Mouse (Mus musculus) induced T-regulatory cell, adult 2 months (primary cell): ENCODE results near the gene Lyar.
A peak's percentile ranks its signal among the peaks of the same experiment; 100 is the strongest.

ENCODE experiments used
- DNase-seq: peaks from one replicate; pipeline ENCODE4 v3.0.0-alpha.2; 2012; ENCODE audit warnings: low read depth

Lyar gene

DNA sequence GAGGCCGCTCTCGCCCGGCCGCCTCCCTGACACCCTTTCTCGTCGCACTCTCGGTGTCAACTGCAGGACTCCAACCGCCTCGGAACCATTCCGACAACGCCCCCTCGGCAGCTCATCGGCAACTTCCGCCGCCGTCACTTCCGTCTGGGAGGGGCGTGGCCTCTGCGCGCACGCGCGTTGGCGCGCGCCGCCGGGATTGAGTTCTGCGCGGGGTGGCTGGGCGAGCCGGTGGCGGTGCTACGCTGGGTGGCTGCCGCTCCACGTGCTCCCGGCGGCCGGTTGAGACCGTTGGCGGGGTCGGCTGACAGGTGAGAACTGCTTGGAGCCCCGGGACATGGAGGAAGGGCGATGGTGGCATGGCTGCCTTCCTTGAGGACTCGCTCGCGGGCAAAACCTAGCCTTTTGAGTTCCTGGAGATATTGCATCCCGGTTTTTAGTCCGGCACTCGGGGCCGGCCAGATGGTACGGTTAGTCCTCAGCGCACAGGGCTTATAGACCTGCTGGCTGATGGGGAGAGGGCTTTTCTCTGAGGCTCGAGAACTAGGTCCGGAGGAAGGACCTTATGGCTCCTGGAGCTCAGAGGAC is at the start of gene Lyar, which contains the start of gene Zbtb49:
Lyar (plus strand) TSS at position 143 of the 585 bp plus-strand sequence.
Zbtb49 (minus strand) TSS at position 130 of the 585 bp plus-strand sequence.
- peak; percentile 96 for DNase-seq

DNA sequence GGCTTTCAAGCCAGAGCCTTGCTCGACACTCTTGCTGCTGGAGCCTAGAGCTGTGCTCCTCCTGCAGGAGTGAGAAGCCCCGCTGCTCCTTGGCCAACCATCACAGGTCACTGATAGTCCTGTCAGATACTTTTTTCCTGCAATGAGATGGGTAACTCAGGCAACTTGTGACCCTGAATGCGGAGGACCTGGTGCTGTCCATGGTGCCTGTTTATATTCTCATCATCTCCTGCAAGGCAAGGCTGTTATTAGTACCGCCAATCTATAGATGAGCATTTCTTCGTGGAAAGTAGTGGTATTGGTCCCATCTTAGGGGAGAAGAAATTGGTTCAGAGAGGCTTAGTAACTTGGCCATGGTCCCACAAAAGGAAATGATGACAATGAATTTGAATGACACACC is 46.5 kb upstream of the Lyar start:
- no peak for DNase-seq

DNA sequence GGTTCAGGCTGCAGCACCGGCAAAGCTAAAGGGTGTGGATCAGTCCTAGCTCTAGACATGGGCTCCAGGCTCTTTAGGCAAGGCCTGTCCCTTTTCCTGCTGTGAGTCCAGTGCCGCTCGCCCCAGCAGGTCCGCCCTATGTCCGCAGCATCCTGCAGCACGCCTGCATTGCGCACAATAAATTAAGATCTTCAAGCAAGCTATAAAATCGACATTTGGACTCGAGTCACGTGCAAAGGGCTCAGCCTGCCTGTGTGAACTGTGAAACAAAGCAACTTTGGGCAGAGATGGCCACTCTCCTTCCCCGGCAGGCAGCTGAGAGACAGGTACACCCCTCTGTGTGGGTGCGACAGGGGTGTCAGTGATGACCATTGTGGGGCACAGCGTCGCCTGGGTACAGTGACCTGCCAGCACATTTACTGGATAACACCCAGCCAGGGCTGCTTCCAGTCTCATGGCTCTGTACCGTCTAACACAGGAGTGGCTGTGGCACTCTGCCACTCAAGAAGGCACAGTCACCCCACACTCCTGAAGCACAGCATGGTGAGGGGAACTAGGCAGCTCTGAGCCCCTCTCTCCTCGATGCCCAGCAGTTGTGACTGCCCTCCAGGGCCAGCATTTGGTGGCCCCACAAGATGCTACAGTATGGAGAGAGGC is 45.9 kb upstream of the Lyar start:
- no peak for DNase-seq

DNA sequence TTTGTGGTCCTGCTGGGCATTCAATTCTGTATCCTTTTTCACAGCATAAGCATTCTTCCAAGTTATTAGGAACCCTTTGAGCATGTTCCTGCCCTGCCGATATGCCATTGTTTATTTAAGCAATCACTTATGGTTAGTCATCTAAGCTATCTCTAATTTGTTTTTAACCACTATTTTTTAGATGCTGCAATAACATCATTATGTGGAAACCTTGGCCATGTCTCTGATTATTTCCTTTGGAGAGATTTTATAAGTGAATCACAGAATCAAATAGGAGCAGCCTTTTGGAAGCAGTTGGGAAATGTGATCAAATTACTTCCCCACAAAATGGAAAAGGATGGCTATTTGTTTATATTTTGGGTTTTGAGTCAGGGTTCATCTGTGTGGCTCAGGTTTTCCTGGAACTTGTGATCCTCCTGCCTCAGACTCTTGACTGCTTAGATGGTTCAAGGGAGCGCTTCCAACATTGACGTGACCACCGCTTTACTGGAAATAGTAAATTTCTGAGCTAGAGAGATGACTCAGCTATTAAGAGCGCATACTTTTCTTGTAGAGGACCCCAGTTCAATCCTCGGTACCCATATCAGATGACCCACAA is 35.5 kb upstream of the Lyar start:
- DNase-seq = no peak

DNA sequence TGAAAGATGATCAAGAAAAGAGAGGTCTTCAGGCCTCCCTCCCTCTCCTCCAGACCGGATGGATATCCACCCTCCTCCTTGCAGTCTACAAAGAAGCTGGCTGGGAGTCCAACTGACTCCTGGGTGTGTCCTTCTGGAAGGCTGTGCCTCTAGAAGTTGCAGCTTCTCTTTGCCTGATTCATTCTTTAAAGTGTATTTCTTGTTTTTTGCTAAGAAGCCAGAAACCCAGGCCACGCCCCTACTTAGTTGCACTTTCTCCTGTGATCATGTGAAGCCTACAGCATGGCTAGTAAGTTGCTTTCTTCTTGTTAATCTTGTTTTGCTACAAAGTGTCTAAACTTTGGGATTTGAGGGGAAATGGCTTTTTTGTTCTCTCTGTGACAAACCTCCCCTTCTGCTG is 33.3 kb upstream of the Lyar start:
- no peak for DNase-seq

DNA sequence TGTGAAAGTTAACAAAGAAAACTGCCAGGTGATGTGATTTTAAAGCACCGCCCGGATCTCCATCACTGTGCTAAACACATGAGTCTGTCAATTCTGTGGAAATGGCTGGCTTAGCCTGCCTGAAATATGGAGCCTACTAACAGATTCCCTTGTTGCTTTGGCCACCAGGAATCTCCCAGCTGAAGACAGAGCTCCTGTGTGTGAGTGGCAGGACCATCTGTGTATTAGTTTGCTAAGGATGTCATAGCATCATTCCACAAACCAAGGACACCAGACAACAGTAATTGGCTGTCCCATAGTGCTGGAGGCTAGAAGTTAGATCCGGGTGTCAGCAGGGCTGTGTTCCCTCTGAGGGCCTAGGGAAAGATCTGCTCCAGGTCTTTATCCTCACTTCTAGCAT is 29.4 kb upstream of the Lyar start:
- no peak for DNase-seq

DNA sequence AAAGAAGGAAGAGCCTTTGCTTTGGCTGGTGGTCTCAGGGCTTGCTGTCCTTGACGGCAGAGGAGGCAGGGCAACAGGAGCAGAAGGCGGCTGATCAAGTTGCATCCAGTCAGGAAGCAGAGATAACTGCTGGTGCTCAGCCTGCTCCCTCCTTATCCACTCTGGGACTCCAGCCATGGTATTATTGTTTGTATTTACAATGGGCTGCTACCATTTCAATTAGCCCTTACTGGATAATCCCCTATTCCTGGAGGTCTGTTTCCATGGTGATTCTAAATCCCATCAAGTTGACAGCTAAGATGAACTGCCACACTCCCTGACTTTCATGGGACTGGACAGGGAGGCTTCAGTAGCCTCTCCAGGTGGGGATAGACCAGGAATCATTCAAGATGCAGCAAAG is 25.3 kb upstream of the Lyar start:
- DNase-seq = no peak

DNA sequence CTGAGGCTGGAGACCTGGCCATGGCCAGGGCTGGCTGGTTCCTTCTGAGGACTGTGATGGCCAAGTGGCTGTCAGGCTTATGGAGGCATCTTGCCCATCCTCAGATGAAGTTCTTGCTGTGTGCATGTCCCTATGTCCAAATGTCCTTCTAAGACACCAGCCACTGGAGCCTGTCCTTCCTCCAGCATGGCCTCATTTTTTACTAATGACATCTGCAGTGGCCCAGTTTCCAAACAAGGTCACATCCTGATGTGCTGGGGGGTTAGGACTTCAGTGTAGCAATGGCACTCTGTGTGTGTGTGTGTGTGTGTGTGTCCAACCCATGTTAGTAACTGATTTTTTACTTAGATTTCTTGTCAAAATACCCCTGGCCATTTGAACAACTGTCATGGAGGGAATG is 24.3 kb upstream of the Lyar start:
- no peak for DNase-seq

DNA sequence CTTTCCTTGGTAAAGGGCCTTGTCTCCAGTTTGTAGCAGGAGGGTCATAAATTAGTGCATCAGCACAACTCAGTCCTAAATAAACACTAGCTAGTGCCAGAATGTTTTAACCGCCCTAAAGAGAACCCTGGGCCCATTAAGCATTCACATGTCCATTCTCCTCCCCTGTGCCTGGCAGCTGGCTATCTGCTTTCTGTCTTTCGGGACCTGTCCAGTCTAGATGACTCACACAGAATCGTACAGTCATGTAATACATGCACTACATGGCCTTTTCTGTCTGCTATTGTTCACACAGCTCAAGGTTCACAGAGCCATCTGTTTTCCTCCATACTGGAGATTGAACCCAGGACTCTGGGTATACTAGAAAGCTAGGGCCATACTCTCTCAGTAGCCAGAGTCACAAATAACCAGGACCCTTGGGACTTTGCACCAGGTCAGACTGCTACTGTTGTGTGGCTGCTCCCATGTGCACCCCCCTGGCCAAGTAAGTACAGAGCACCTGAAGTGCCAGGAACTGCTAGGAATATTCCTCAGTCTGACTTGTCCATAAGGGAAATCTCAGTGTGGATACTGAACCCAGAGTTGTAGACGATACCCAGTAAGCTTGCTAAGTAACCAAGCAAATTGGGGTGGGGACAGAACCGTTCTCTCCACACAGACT is 23.3 kb upstream of the Lyar start:
- no peak for DNase-seq

DNA sequence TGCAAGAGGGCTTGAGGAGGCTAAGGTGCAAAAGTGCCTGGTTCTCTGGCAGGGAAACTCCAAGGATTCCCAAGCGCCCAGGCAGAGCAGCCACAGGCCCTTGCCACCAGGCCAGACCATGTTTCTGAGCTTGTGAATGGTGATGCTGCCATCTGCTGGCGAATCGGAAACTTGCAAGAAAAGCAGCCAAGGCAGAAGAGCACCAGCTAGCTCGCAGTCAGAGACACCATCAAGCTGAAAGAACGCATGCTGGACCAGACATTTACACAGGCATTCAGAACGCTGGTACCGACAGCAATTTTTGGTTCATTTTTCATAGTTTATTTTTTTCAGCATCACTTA is 22.8 kb upstream of the Lyar start:
- DNase-seq = peak; percentile 80

DNA sequence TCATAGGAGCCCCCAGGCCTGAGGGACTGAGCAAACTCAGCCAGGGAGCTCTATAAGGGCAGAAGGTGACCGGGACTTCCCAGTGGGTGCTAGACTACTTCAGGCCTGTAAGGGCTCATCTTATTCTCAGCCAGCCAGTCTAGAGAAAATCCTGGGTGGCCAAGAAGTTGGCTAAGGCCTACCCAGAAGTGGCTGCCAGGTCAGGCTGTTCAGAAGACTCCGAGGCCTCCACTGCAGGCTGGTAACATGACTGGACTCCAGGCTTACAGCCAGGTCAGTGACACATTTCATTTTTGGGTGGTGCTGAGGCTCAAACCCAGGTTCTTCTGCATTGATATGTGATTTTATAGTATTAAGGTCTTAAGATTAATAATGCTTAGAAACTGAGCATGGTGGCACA is 20.6 kb upstream of the Lyar start:
- DNase-seq = no peak

DNA sequence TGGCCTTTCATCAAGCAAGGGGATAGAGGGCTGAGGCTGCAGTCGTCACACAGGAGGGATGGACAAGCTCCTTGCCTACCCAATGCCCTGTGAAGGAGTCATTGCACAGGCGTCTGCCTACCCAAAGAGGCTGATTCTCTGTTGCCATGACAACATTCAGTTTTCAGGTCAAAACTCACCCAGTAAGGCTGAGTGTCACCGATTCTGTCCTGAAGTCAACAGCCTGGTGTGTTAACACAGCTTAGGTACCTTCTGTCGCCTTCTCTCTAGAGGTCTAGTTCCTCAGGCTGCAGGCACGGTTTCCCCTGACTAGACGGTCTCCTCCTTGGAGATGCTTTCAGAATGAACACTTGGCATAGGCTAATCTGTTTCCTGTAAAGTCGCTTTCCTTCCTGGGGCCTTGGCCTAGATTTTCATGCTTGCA is 15.0 kb upstream of the Lyar start:
- DNase-seq = no peak

DNA sequence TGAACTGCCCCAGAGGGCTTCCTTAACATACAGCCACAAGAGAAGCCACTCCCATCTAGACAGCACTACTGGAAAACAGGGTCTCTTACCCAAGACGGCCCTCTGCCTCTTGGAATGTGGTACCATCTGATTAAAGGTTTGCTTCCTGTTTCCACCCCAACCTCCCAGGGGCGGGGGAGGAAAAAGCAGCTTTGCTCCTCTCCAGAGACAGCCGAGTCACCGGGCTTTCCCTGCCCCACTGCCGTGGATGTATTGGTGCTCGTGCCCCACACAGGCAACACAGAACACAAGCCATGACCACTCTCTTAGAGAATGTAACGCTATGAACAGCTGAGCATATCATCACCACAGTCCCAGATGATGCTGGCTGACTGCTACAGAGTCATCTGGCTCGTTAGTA is 11.3 kb upstream of the Lyar start:
- no peak for DNase-seq

DNA sequence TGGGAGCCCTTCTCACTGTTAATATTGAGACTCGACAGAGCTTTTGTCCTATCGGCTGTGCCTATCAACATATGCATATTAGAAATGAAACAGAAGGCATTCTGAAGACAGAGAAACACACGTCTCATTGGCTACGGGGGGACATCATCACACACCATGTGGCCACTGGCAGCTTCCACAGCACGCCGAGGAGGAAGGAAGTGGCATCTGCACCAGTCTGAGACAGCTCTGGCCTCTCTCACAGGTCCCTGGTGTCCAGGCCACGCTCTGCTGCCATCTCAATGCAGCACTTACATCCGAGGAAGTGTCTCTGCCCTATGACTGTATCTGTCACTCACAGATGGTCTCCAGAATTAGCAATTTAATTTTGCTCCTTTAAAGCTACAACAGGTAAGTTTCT is 8.6 kb upstream of the Lyar start:
- no peak for DNase-seq

DNA sequence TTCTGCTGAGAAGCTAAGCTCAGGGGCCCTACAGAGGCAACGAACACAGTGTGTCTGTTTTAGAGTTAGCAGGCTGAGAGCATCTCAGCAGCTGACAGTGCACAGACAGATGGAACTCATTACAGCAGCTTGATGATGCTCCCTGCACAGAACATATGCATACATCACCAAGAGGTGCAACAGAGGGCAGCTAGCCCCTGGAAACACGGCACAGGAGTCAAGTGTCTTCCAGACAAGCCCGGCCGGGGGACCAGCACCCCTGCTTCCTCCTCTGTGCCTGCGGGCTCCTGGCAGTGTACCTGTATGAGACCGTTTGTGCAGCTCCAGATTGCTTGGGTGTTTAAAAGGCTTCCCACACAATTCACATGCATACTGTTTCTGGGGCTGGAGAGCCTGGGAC is 7.3 kb upstream of the Lyar start:
- DNase-seq = no peak

DNA sequence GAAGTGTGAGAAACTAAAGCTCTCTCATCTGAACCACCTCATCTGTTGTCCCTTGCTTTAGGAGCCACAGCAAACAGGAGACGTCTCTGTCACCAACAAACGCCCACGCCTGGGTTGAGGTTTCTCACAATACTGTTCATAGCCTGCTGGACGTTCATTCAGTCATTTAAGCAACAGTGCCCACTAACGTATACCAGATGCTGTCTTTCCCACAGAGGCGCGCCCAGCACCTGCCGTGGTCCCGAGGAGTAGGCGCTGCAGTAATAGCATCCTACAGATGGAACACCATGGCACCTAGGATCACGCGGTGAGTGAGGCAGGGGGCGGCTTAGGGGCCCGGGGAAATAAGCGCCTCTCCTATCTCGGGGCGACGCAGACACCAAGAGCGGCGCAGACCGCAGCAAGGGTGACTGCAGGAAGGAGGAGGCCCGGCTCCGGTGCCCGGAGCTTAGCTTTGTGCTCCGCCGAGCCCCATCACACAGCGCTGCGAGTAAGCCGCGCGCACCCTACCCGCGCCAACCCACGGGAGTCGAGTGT is 431 bp upstream of the Lyar start:
- DNase-seq = no peak

DNA sequence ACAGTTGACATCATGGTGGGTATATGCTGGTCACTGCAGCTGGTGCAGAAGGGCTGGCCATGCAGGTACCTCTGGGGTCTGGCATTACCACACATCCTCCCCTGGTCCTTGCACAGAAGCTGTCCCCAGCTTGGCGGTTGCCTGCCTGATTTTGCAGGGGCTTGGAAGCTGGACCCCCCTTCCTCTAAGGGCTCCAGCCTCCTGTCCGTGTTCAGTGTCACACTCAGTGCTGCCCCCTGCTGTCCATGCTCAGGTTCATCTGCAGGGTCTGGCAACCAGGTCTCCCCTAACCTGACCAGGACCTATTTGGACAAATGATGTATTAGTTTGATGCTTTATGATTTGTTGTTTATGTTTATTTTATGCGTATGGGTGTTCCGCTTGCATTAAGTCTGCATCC is 15.2 kb downstream of the Lyar start:
- DNase-seq = peak; percentile 68

DNA sequence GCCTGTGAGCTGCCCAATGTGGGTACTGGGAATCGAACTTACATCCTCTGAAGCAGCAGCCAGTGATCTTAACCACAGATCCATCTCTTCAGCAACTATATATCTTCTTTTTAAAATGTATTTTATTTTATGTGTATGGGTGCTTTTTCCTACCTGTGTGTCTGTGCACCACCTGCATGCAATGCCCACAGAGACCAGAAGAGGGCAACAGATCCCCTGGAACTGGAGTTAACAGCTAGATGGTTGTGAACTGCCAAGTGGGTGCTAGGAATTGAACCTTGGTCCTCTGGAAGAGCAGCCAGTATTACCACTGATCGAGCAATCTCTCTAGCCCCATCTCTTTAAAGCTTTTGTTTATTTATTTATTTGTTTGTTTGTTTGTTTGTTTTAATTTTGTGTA is 16.4 kb downstream of the Lyar start:
- DNase-seq = peak; percentile 31

DNA sequence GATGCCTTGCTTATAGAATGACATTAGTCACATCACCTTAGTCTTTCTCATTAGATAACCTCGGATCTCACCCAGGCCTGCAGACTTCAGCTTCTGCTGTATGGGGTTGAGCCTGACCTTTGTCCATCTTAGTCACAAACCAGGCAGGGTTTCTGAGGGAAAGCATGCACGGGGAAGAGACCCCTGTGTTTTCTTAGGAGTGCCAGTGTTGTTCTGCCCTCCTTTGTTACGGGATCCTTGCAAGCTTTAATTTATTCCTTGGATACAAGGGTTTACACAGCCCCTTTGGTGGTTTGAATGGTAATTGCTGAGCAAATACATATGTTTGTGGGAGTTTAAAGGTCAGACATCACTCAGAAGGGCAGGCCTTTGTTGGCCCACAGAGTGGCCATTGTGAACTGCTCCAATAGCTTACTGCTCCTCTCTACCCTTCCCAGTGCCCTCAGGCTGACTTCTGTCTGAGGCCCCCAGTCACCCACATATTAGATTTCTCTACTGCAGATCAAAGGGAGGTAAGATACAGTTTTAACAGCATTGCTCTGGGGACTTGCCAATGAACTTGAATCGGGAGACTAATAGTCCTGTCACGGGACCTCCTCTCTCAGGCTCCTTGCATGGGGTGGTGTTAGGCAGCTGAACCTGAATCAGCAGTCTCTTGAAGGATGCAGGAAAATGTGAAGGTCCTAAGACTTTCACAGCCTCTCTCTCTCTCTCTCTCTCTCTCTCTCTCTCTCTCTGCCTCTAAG is 20.6 kb downstream of the Lyar start:
- DNase-seq = no peak

DNA sequence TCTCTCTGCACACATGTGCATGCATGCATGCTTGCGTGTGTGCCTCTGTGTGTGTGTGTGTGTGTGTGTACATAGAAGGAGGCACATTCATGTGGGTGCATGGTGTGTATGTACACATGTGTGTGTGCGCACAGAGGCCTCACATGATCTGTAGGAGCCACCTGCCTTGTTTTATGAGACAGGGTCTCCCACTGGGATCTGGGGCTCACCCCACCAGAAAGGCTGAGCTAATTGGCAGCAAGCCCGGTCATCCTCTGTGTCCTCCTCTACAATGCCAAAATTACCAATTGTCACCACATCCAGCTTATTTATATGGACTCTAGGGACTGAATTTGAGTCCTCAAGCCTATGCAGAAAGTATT is 21.2 kb downstream of the Lyar start:
- DNase-seq = no peak

DNA sequence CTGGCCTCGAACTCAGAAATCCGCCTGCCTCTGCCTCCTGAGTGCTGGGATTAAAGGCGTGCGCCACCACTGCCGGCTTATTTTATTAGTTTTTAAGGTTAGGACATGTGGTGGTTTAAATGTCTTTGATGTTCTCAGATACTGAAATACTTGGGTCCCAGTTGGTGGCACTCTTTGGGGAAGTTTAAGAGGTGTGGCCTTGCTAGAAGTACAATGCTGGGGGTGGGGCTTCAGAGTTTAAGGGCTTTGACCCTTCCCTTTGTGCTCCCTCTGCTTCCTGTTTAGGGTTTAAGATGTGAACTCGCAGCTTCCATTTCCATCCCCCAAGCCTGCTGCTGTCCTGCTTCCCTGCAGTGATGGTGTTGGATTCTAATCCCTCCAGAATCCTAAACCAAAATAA is 21.7 kb downstream of the Lyar start:
- DNase-seq = no peak

DNA sequence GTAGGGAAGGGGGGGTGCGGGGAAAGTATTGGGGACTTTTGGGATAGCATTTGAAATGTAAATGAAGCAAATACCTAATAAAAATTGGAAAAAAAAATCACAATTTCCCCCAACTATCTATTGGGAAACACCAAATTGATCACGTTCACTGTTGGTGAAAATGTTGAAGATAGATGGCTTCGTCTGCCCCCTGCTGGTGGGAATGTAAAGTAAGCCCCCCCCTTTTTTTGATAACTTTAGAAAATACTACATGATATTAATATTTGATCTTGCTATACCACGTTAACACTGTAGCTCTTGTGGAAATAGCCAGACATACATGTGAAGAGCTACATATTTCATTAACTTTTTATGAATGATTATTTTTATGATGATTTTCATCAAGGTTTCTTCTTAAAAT is 34.9 kb downstream of the Lyar start:
- peak; percentile 66 for DNase-seq

DNA sequence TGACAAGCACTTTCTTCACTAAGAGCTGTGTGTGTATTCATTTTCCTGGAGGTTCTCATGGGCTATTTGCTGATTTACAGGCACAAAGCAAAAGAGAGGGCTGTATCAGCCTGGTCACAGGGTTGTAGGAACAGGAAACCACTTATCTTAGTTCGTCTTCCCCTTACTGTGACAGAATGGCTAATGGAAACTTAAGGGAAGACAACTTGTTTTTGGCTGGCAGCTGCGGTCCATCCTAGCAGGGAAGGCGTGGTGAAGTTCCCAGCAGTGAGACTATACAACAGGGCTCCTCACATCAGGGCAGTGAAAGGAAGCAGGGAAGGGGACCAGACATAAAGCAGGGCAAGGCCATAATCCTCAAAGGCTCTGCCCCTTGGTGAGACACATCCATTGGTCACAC is 35.4 kb downstream of the Lyar start:
- no peak for DNase-seq
